Mouse (Mus musculus): ENCODE measurements at regions not wholly inside any gene's neighbourhood (a gene's known extent, or its start where the extent isn't known, plus 50 kb on each side); places are given as distances from the start of the nearest gene placed in this dataset.
A peak's percentile ranks its signal among the peaks of the same experiment; 100 is the strongest.

DNA sequence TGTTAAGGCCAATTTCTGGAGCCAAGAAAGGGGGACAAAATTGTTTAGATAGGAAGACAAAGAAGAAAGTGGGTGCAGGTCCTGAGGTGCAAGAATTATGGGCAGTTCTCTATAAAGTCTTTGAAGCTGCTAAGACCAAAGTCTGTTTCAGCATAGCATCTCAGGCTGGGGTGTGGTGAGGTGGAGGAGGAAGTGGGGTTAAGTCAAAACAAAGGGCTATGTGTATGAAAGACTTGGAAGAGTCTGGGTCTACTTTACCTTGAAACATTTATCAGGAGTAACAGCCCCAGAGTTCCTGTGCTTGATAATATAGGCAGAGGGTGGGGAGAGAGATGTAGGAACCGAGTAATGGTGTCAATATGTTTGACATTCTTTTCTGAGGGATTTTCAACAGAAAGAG lies 125.4 kb upstream of the Tex13c2 start:
- Histone ChIP-seq H3K36me3 (no peaks in the 10 kb centered on the region), H3K27me3 (replicated peaks) (no peaks in the 10 kb centered on the region), H3K4me2 (no peak overlapping the region), H3K4me1 (no peaks in the 10 kb centered on the region), H3K9ac (no peak overlapping the region), H3K27ac (no peak overlapping the region), H3K4me3 (replicated peaks) (no peak overlapping the region), H3K9me3 (no peaks in the 10 kb centered on the region)
- WGBS = 58% methylated on average over 1 of the region's 1 CpGs
- no peak for ATAC-seq (ENCODE audit: insufficient read depth, low FRiP score, low read depth)

GRCm38 (mm10) chrX:42373794-42374398 lies 115.6 kb upstream of the Tex13c2 start:
- Histone ChIP-seq H3K4me1 (no peaks in the 10 kb centered on the region), H3K4me3 (replicated peaks) (no peak overlapping the region), H3K9me3 (no peaks in the 10 kb centered on the region), H3K9ac (no peak overlapping the region), H3K36me3 (no peaks in the 10 kb centered on the region), H3K27ac (peak overlapping the region; percentile 51; the same call in 1 of the 2 replicates), H3K27me3 (replicated peaks) (no peaks in the 10 kb centered on the region), H3K4me2 (no peak overlapping the region)
- WGBS = 44% methylated on average over 3 of the region's 3 CpGs
- peak; percentile 31; the same call in 1 of the 2 replicates for ATAC-seq (ENCODE audit: insufficient read depth, low FRiP score, low read depth)

GRCm38 (mm10) chrX:42393836-42394556 lies 95.5 kb upstream of the Tex13c2 start:
- Histone ChIP-seq H3K4me1 (no peaks in the 10 kb centered on the region), H3K27me3 (replicated peaks) (no peaks in the 10 kb centered on the region), H3K27ac (no peak overlapping the region), H3K4me2 (no peak overlapping the region), H3K36me3 (no peaks in the 10 kb centered on the region), H3K4me3 (replicated peaks) (no peak overlapping the region), H3K9me3 (no peaks in the 10 kb centered on the region), H3K9ac (no peak overlapping the region)
- no peak for ATAC-seq (ENCODE audit: insufficient read depth, low FRiP score, low read depth)
- 62% methylated on average over 3 of the region's 3 CpGs for WGBS

DNA sequence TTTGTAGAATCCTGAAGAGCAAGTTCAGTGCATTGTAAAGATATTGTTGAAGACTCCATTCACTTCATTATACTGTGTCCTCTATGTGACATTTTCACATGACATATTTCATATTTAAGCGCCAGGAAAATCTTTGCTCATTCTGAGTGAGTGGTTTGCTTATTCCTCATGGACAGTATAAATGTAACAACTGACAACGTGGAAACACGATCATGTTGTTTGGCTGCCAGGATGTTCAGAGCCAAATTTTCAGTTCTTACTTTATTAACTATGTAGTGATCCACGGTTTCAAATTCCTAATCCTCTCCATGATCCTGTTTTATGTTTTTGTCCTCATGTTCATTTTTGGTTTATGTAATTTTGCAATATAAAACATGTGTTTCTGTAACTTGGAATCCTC lies 93.0 kb upstream of the Tex13c2 start:
- Histone ChIP-seq H3K9me3 (no peaks in the 10 kb centered on the region), H3K27ac (no peak overlapping the region), H3K36me3 (no peaks in the 10 kb centered on the region), H3K4me2 (no peak overlapping the region), H3K9ac (no peak overlapping the region), H3K4me1 (no peaks in the 10 kb centered on the region), H3K4me3 (replicated peaks) (no peak overlapping the region), H3K27me3 (replicated peaks) (no peaks in the 10 kb centered on the region)
- ATAC-seq (ENCODE audit: insufficient read depth, low FRiP score, low read depth) = no peak
- 51% methylated on average over 4 of the region's 4 CpGs for WGBS

GRCm38 (mm10) chrX:42398836-42399235 lies 90.7 kb upstream of the Tex13c2 start:
- Histone ChIP-seq H3K4me1 (no peaks in the 10 kb centered on the region), H3K27ac (no peak overlapping the region), H3K4me2 (no peak overlapping the region), H3K27me3 (replicated peaks) (no peaks in the 10 kb centered on the region), H3K4me3 (replicated peaks) (no peak overlapping the region), H3K9ac (no peak overlapping the region), H3K36me3 (no peaks in the 10 kb centered on the region), H3K9me3 (no peaks in the 10 kb centered on the region)
- WGBS = 47% methylated on average over 1 of the region's 1 CpGs
- ATAC-seq (ENCODE audit: insufficient read depth, low FRiP score, low read depth) = peak; percentile 86

DNA sequence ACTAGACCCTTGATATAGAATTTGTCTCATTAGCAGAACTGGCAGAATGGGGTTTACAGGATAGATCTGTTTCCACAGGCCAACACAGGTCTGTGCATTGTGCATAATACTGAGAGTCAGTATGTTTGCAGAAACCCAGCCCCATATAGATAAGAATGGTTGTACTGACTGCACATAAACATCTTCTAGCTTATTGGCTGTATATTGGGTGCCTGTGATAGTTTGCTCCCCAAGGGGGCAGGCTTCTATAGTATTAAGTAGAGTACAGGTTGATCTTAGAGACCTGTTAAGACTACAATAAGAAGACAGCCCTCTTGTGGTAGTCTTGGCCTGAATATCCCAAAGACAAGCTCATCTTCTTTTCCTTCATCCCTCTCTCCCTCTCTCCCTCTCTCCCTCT lies 90.1 kb upstream of the Tex13c2 start:
- H3K4me3 ChIP-seq (replicated peaks) = no peak overlapping the region
- H3K27ac ChIP-seq = peak overlapping the region; percentile 67; the same call in 1 of the 2 replicates
- no peak overlapping the region for H3K9ac ChIP-seq
- H3K27me3 ChIP-seq (replicated peaks) = no peaks in the 10 kb centered on the region
- H3K4me2 ChIP-seq = no peak overlapping the region
- H3K4me1 ChIP-seq = no peaks in the 10 kb centered on the region
- H3K9me3 ChIP-seq = no peaks in the 10 kb centered on the region
- H3K36me3 ChIP-seq = no peaks in the 10 kb centered on the region
- ATAC-seq (ENCODE audit: insufficient read depth, low FRiP score, low read depth) = no peak

DNA sequence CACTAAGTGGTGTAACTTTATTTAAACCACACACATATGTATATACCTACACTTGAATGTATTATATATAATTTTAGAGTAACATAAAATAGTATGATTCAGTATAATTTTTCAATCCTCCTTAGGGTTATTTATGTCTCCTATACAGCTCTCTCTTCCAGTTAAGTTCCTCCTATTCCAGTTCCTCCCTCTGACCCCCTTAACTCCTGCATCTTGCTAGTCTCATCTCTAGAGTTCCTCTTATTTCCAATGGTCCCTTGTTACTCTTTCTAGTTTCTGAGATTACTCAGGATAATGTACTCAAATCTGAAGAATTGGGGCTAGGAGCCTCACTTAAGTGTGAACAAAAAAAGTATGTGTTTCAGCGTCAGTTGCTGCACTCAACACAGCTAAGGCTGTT lies 88.4 kb upstream of the Tex13c2 start:
- Histone ChIP-seq H3K4me1 (no peaks in the 10 kb centered on the region), H3K27ac (no peak overlapping the region), H3K9ac (no peak overlapping the region), H3K4me3 (replicated peaks) (no peak overlapping the region), H3K4me2 (no peak overlapping the region), H3K36me3 (no peaks in the 10 kb centered on the region), H3K27me3 (replicated peaks) (no peaks in the 10 kb centered on the region), H3K9me3 (no peaks in the 10 kb centered on the region)
- 80% methylated on average over 1 of the region's 1 CpGs for WGBS
- no peak for ATAC-seq (ENCODE audit: insufficient read depth, low FRiP score, low read depth)

DNA sequence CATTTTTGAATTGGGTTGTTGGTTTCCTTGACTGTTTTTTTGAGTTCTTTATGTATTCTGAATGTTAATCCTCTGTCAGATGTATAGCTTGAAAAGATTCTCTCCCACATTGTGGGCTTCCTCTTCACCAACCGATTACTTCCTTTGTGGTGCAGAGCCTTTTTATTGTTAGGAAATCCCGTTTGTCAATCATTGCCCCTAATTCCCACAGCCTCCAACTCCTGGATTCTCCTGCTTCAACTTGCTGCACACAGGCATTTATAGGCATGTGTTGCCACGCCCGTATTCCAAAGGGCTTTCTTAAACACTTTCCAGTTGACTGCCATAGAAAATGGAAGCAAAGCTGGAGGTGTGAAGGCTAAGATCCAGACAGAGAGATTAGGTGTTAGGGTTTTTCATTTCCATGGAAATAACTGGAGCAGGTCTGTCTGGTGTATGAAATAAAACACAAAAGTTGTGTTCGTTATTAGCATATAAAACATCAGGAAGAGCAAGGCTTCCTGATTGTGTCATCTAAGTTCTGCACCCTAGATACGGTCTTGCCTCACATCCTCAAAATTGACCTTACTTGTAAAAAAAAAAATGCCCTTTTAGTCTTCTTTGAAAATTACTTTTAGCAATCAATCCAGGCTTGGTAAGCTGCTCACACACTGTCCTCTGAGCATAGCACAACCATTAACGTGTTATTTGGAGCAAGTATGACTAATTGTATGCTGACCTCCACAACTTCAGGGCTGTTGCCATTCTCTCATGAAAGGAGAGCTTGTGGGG lies 87.7 kb upstream of the Tex13c2 start:
- Histone ChIP-seq H3K27ac (no peak overlapping the region), H3K27me3 (replicated peaks) (no peaks in the 10 kb centered on the region), H3K9ac (no peak overlapping the region), H3K36me3 (no peaks in the 10 kb centered on the region), H3K4me2 (no peak overlapping the region), H3K9me3 (no peaks in the 10 kb centered on the region), H3K4me3 (replicated peaks) (no peak overlapping the region), H3K4me1 (no peaks in the 10 kb centered on the region)
- 64% methylated on average over 7 of the region's 7 CpGs for WGBS
- ATAC-seq (ENCODE audit: insufficient read depth, low FRiP score, low read depth) = no peak

DNA sequence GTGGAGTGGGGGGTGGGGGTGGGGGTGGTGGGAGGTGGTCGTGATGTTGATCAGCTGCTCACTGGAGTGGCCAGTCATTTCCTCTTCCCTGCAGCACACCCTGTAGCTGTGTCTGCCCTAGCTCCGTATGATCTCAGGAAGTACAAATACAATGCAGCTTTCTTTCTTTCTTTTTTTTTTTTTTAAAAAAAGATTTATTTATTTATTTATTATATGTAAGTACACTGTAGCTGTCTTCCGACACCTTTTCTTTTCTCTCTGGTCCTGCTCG lies 87.2 kb upstream of the Tex13c2 start:
- no peaks in the 10 kb centered on the region for H3K9me3 ChIP-seq
- no peak overlapping the region for H3K27ac ChIP-seq
- no peaks in the 10 kb centered on the region for H3K4me1 ChIP-seq
- H3K9ac ChIP-seq = no peak overlapping the region
- no peak for ATAC-seq (ENCODE audit: insufficient read depth, low FRiP score, low read depth)
- H3K4me2 ChIP-seq = no peak overlapping the region
- no peaks in the 10 kb centered on the region for H3K27me3 ChIP-seq (replicated peaks)
- no peaks in the 10 kb centered on the region for H3K36me3 ChIP-seq
- no peak overlapping the region for H3K4me3 ChIP-seq (replicated peaks)
- WGBS = 48% methylated on average over 4 of the region's 4 CpGs

DNA sequence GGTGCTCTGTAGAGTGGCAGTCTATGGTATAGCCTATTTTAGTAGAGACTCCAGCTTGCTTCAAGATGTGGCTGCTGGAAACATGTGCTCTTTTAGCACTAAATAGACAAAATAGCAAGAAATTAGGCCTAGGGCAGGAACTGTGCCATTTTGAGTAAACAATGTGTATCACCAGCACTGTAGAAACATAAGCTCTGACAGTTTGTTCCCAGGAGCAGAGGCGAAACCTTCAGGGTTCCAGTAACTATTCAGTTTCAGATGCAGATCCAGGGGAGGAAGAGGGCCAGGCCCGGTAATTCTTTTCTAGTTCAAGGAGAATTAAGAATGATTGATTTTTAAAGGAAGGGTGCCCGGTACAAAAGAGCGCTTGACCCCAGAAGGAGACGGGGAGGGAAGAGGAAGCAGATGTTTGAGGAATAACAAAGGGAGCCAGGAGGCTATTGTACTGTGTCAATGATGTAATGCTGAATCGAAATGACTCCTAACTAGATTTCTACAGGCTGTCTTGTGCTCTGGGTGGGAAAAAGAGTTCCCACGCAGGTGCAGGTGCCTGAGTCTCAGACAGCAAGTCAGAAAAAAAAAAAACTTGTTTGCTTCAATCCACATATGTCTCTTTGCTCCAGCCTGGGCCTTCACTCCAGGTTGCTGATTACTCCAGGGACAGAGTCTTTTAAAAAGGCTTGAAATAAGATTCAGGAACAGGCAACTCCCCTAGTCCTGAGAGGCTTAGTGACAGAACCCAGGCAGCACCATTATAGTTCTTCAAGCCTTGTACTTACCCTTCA lies 57.4 kb upstream of the Tex13c2 start:
- H3K9ac ChIP-seq = no peak overlapping the region
- no peaks in the 10 kb centered on the region for H3K27me3 ChIP-seq (replicated peaks)
- WGBS = 41% methylated on average over 7 of the region's 7 CpGs
- H3K27ac ChIP-seq = no peak overlapping the region
- H3K36me3 ChIP-seq = no peaks in the 10 kb centered on the region
- H3K4me3 ChIP-seq (replicated peaks) = no peak overlapping the region
- no peak overlapping the region for H3K4me2 ChIP-seq
- no peaks in the 10 kb centered on the region for H3K4me1 ChIP-seq
- H3K9me3 ChIP-seq = no peaks in the 10 kb centered on the region
- ATAC-seq (ENCODE audit: insufficient read depth, low FRiP score, low read depth) = no peak; the same call in 1 of the 2 replicates

All from stomach, embryonic 15.5 days (tissue).